Mouse (Mus musculus) limb, embryonic 14.5 days (tissue): ENCODE results near the gene Bank1. TPM values are rescaled to one million over a fixed set of nuclear protein-coding genes. Genes with fewer than 3 reads are reported as not detected.
"Not testable (repeated sequence)": the region's sequence is repeated elsewhere in the genome, so short reads cannot be mapped to it uniquely, and the experiment has no call there.

ENCODE experiments used
- ATAC-seq: fragments of 200-750 bp; cut with Nextera tagmentation; 2 replicates; pipeline ENCODE4 v1.8.0; 2017; ENCODE audit warnings: low read depth, moderate number of reproducible peaks, moderate TSS enrichment; ENCODE audit not compliant: low FRiP score
- DNase-seq: peaks from one replicate; pipeline ENCODE4 v3.0.0-alpha.2; 2015; ENCODE audit warnings: low spot score
- H3K27ac ChIP-seq: fragments of 300-500 bp; sonication (generic); replicated peaks from 2 replicates; pipeline ENCODE4 v1.5.1; 2014; ENCODE audit warnings: low read depth, mild to moderate bottlenecking, low read length, moderate library complexity, mixed read lengths
- H3K27me3 ChIP-seq: fragments of 300-500 bp; sonication (generic); 2 replicates; pipeline ENCODE4 v1.6.1; 2014; ENCODE audit warnings: low read length, mixed read lengths; ENCODE audit not compliant: control insufficient read depth, insufficient read depth
- H3K36me3 ChIP-seq: fragments of 300-500 bp; sonication (generic); 2 replicates; pipeline ENCODE4 v1.6.1; 2014; ENCODE audit warnings: mild to moderate bottlenecking, low read length, moderate library complexity, mixed read lengths; ENCODE audit not compliant: control insufficient read depth, insufficient read depth
- H3K4me1 ChIP-seq: fragments of 300-500 bp; sonication (generic); 2 replicates; pipeline ENCODE4 v1.6.1; 2014; ENCODE audit warnings: antibody characterized with exemption, low read length, mixed read lengths; ENCODE audit not compliant: control insufficient read depth, insufficient read depth
- H3K4me2 ChIP-seq: fragments of 300-500 bp; sonication (generic); replicated peaks from 2 replicates; pipeline ENCODE4 v1.6.1; 2014; ENCODE audit warnings: low read depth, mild to moderate bottlenecking, low read length, moderate library complexity; ENCODE audit not compliant: severe bottlenecking
- H3K4me3 ChIP-seq: fragments of 300-500 bp; sonication (generic); replicated peaks from 2 replicates; pipeline ENCODE4 v1.5.1; 2014; ENCODE audit warnings: low read length
- H3K9ac ChIP-seq: fragments of 300-500 bp; sonication (generic); 2 replicates; pipeline ENCODE4 v1.6.1; 2014; ENCODE audit warnings: mild to moderate bottlenecking, low read depth, low read length, moderate library complexity; ENCODE audit not compliant: severe bottlenecking
- H3K9me3 ChIP-seq: fragments of 300-500 bp; sonication (generic); 2 replicates; pipeline ENCODE4 v1.6.1; 2016; ENCODE audit warnings: low read length; ENCODE audit not compliant: control insufficient read depth
- POLR2A ChIP-seq: fragments of 200-500 bp; IDR thresholded peaks from 2 replicates; pipeline ENCODE4 v1.8.0; 2012; ENCODE audit warnings: inconsistent platforms, mild to moderate bottlenecking, moderate library complexity, borderline replicate concordance; ENCODE audit not compliant: insufficient read depth, insufficient read length; ENCODE audit errors: extremely low read depth
- WGBS: fragments of 180-500 bp; shearing (Covaris S2); extraction: QIAGEN DNeasy Blood & Tissue Kit; methylation state at CpG from one replicate; pipeline ENCODE4 v1.1.7; 2014; 5-methylcytosine and 5-hydroxymethylcytosine counted together
- polyA plus RNA-seq, 2 experiments: library from polyadenylated mRNA; depleted of rRNA in 1 of 2; stranded (reverse) in 1 of 2; unstranded in 1 of 2; fragments of >200 nt; fragmentation: Nextera tagmentation in 1 of 2; extraction: Ambion mirVana in 1 of 2; gene quantifications; 2 replicates each; pipeline versions ENCODE4 v1.2.1 to v1.2.3; 2012 to 2014

The Bank1 gene
- polyA plus RNA-seq, 2 experiments: 0.36 to 0.61 TPM

- 46% methylated on average over 1 of the region's 1 CpGs for WGBS
- H3K4me2 ChIP-seq: no peak overlapping the region
- no peaks in the 10 kb centered on the region for H3K4me1 ChIP-seq
- TF ChIP-seq POLR2A: no peak
- no peaks in the 10 kb centered on the region for H3K27me3 ChIP-seq
- DNase-seq: no peak
- no peak overlapping the region for H3K4me3 ChIP-seq
- H3K9ac ChIP-seq: no peak overlapping the region
- H3K27ac ChIP-seq: no peak overlapping the region
- H3K36me3 ChIP-seq: no peaks in the 10 kb centered on the region
- no peak for ATAC-seq
- no peaks in the 10 kb centered on the region; the same call in 1 of the 2 replicates for H3K9me3 ChIP-seq
Measured at GRCm38 (mm10) chr3:136302541-136302940, 23.3 kb downstream of the Bank1 start.

GRCm38 (mm10) chr3:136300810-136301209, 25.1 kb downstream of the Bank1 start:
- H3K4me3 ChIP-seq, H3K27ac ChIP-seq, H3K9ac ChIP-seq, H3K36me3 ChIP-seq, H3K9me3 ChIP-seq, ATAC-seq, DNase-seq, H3K4me1 ChIP-seq, H3K4me2 ChIP-seq, H3K27me3 ChIP-seq: not testable (repeated sequence)
- WGBS: 86% methylated on average over 2 of the region's 2 CpGs

- ATAC-seq: peak; percentile 30
- WGBS: 11% methylated on average over 2 of the region's 2 CpGs
Measured at GRCm38 (mm10) chr3:136297355-136297754, 28.5 kb downstream of the Bank1 start.

GRCm38 (mm10) chr3:136295250-136295649, 30.6 kb downstream of the Bank1 start:
- no peaks in the 10 kb centered on the region for H3K36me3 ChIP-seq
- no peak overlapping the region for H3K27ac ChIP-seq
- 63% methylated on average over 2 of the region's 2 CpGs for WGBS
- no peaks in the 10 kb centered on the region for H3K27me3 ChIP-seq
- ATAC-seq: no peak
- H3K9me3 ChIP-seq: no peaks in the 10 kb centered on the region
- no peaks in the 10 kb centered on the region for H3K4me1 ChIP-seq
- no peak overlapping the region for H3K4me2 ChIP-seq
- no peak overlapping the region for H3K4me3 ChIP-seq
- DNase-seq: no peak
- no peak overlapping the region for H3K9ac ChIP-seq
- no peak for TF ChIP-seq POLR2A

More at GRCm38 (mm10) chr3:136297355-136297754, 28.5 kb downstream of the Bank1 start:
- H3K27me3 ChIP-seq: no peaks in the 10 kb centered on the region
- no peaks in the 10 kb centered on the region for H3K4me1 ChIP-seq
- TF ChIP-seq POLR2A: no peak
- H3K9me3 ChIP-seq: no peaks in the 10 kb centered on the region
- H3K4me3 ChIP-seq: no peak overlapping the region
- no peaks in the 10 kb centered on the region for H3K36me3 ChIP-seq
- H3K9ac ChIP-seq: no peak overlapping the region
- no peak overlapping the region for H3K4me2 ChIP-seq
- peak; percentile 38 for DNase-seq
- no peak overlapping the region for H3K27ac ChIP-seq

GRCm38 (mm10) chr3:136287883-136288282, 38.0 kb downstream of the Bank1 start:
- 84% methylated on average over 2 of the region's 2 CpGs for WGBS
- TF ChIP-seq POLR2A: no peak
- no peak overlapping the region for H3K4me2 ChIP-seq
- no peaks in the 10 kb centered on the region for H3K27me3 ChIP-seq
- no peak overlapping the region for H3K4me3 ChIP-seq
- H3K9me3 ChIP-seq: no peaks in the 10 kb centered on the region
- no peak overlapping the region for H3K9ac ChIP-seq
- no peak overlapping the region for H3K27ac ChIP-seq
- no peaks in the 10 kb centered on the region for H3K4me1 ChIP-seq
- no peaks in the 10 kb centered on the region for H3K36me3 ChIP-seq
- no peak for DNase-seq
- ATAC-seq: no peak
